Mouse (Mus musculus) heart, postnatal 4 days (tissue): ENCODE measurements at regions not wholly inside any gene's neighbourhood (a gene's known extent, or its start where the extent isn't known, plus 50 kb on each side); places are given as distances from the start of the nearest gene placed in this dataset.
"Not testable (repeated sequence)": the region's sequence is repeated elsewhere in the genome, so short reads cannot be mapped to it uniquely, and the experiment has no call there.

Experiments used
- DNase-seq: peaks from one replicate; pipeline ENCODE4 v3.0.0; 2021

GRCm38 (mm10) chr17:14144082-14144481 is 60.0 kb downstream of the Dact2 start:
- no peak for DNase-seq

- DNase-seq, result no peak
These were observed 62.4 kb downstream of the Dact2 start for GRCm38 (mm10) chr17:14141669-14142068.

- DNase-seq, result no peak
These were observed 63.8 kb downstream of the Dact2 start for GRCm38 (mm10) chr17:14140266-14140665.

GRCm38 (mm10) chr17:14138941-14139340 is 65.2 kb downstream of the Dact2 start:
- DNase-seq, result no peak

GRCm38 (mm10) chr17:14136702-14137315 is 67.3 kb downstream of the Dact2 start:
- DNase-seq, result peak; percentile 65

- no peak for DNase-seq
These were observed 69.5 kb downstream of the Dact2 start for GRCm38 (mm10) chr17:14134604-14135003.

- DNase-seq, result no peak
These were observed 70.1 kb downstream of the Dact2 start for GRCm38 (mm10) chr17:14133986-14134385.

- not testable (repeated sequence) for DNase-seq
These were observed 67.7 kb upstream of the Gm7358 start for GRCm38 (mm10) chr17:14127031-14127430.

GRCm38 (mm10) chr17:14118863-14119262 is 59.5 kb upstream of the Gm7358 start:
- DNase-seq, result no peak

- DNase-seq, result peak; percentile 42
These were observed 56.9 kb upstream of the Gm7358 start for GRCm38 (mm10) chr17:14116223-14116622.

GRCm38 (mm10) chr17:14114856-14115255 is 55.5 kb upstream of the Gm7358 start:
- no peak for DNase-seq

- DNase-seq, result peak; percentile 44
These were observed 52.4 kb upstream of the Gm7358 start for GRCm38 (mm10) chr17:14111692-14112091.
